Mouse (Mus musculus) spleen, adult 2 months (tissue): ENCODE results near the gene Palb2.

Experiments
- CTCF ChIP-seq: fragments of 200-500 bp; IDR thresholded peaks from 2 replicates; pipeline ENCODE4 v1.5.1; 2011; ENCODE audit warnings: mild to moderate bottlenecking, inconsistent platforms; ENCODE audit not compliant: insufficient read depth, insufficient read length, insufficient replicate concordance; ENCODE audit errors: extremely low read depth
- POLR2A ChIP-seq: fragments of 200-500 bp; IDR thresholded peaks from 2 replicates; pipeline ENCODE4 v1.6.1; 2011; ENCODE audit warnings: low read depth, low read length, inconsistent platforms

- TF ChIP-seq CTCF (no peak), POLR2A (no peak)
Measured at GRCm38 (mm10) chr7:122170705-122171104, 37.9 kb upstream of the Palb2 start.
